Mouse (Mus musculus): Measurements from ENCODE around the gene Epb42. TPM values are rescaled to one million over a fixed set of nuclear protein-coding genes. Genes with fewer than 3 reads are reported as not detected.

Epb42 gene
- total and polyA plus RNA-seq, 2 experiments from 2014 or later = 0.56 TPM; not detected in 1

- ATAC-seq (ENCODE audit: insufficient read depth, low read depth) = no peak
- H3K9ac ChIP-seq (replicated peaks; ENCODE audit: low read depth, low read length) = no peak overlapping the region
- TF ChIP-seq EP300 (IDR thresholded peaks at IDR 0.05; ENCODE audit: low read depth) (no peak), CTCF (IDR thresholded peaks at IDR 0.05; ENCODE audit: low read depth) (no peak)
- no peak overlapping the region for H3K27ac ChIP-seq (ENCODE audit: low read depth)
- no peaks in the 10 kb centered on the region for H3K27me3 ChIP-seq (ENCODE audit: control insufficient read depth, insufficient read depth, low read length)
- no peaks in the 10 kb centered on the region for H3K4me1 ChIP-seq (ENCODE audit: control insufficient read depth, insufficient read depth)
- H3K9me3 ChIP-seq (replicated peaks; ENCODE audit: control insufficient read depth, low read length) = no peaks in the 10 kb centered on the region
- DNase-seq (ENCODE audit: low spot score) = no peak
- no peak overlapping the region for H3K4me3 ChIP-seq (ENCODE audit: low read depth, low read length)
- no peaks in the 10 kb centered on the region for H3K36me3 ChIP-seq (replicated peaks; ENCODE audit: control insufficient read depth, insufficient read depth, low read length)
- 77% methylated on average over 6 of the region's 6 CpGs for WGBS
- no peak overlapping the region for H3K4me2 ChIP-seq (ENCODE audit: low read depth, low read length)
Measured at GRCm38 (mm10) chr2:121069506-121069905, 32.6 kb upstream of the Epb42 start.

GRCm38 (mm10) chr2:121067116-121067515 is 30.2 kb upstream of the Epb42 start:
- DNase-seq (ENCODE audit: low spot score) (no peak), ATAC-seq (ENCODE audit: insufficient read depth, low read depth) (no peak)
- no peak overlapping the region for H3K4me2 ChIP-seq (ENCODE audit: low read depth, low read length)
- H3K27me3 ChIP-seq (ENCODE audit: control insufficient read depth, insufficient read depth, low read length) = no peaks in the 10 kb centered on the region
- no peak overlapping the region for H3K4me3 ChIP-seq (ENCODE audit: low read depth, low read length)
- H3K36me3 ChIP-seq (replicated peaks; ENCODE audit: control insufficient read depth, insufficient read depth, low read length) = no peaks in the 10 kb centered on the region
- TF ChIP-seq CTCF (IDR thresholded peaks at IDR 0.05; ENCODE audit: low read depth) = no peak
- TF ChIP-seq EP300 (IDR thresholded peaks at IDR 0.05; ENCODE audit: low read depth) = no peak
- WGBS = 49% methylated on average over 4 of the region's 4 CpGs
- no peak overlapping the region for H3K27ac ChIP-seq (ENCODE audit: low read depth)
- H3K9ac ChIP-seq (replicated peaks; ENCODE audit: low read depth, low read length) = no peak overlapping the region
- H3K9me3 ChIP-seq (replicated peaks; ENCODE audit: control insufficient read depth, low read length) = no peaks in the 10 kb centered on the region
- no peaks in the 10 kb centered on the region for H3K4me1 ChIP-seq (ENCODE audit: control insufficient read depth, insufficient read depth)

GRCm38 (mm10) chr2:121061315-121061714 is 24.4 kb upstream of the Epb42 start:
- Histone ChIP-seq H3K4me1 (ENCODE audit: control insufficient read depth, insufficient read depth) (no peaks in the 10 kb centered on the region), H3K36me3 (replicated peaks; ENCODE audit: control insufficient read depth, insufficient read depth, low read length) (no peaks in the 10 kb centered on the region), H3K27me3 (ENCODE audit: control insufficient read depth, insufficient read depth, low read length) (no peaks in the 10 kb centered on the region), H3K9ac (replicated peaks; ENCODE audit: low read depth, low read length) (no peak overlapping the region), H3K27ac (ENCODE audit: low read depth) (no peak overlapping the region), H3K4me3 (ENCODE audit: low read depth, low read length) (no peak overlapping the region), H3K4me2 (ENCODE audit: low read depth, low read length) (no peak overlapping the region), H3K9me3 (replicated peaks; ENCODE audit: control insufficient read depth, low read length) (no peaks in the 10 kb centered on the region)
- no peak for DNase-seq (ENCODE audit: low spot score)
- ATAC-seq (ENCODE audit: insufficient read depth, low read depth) = no peak
- WGBS = 77% methylated on average over 2 of the region's 2 CpGs
- TF ChIP-seq CTCF (IDR thresholded peaks at IDR 0.05; ENCODE audit: low read depth) = no peak

DNA sequence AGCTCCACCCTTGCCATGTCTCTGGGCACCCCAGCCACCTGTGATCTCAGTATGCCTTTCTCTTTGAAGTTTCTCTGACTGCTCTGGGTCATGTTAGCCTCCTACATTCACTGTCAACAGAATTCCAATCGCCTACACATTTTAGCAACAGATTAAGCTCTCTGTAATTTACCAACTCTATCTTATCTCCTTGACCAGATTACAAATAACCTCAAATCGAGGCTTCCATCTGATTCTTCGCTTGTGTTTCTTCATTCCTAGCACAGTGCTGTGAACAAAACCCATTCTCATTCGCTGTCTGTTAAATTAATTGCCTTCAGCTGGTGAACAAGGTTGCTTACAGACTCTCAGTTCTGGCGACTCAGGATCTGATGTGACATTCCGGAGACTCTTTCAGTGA is 21.1 kb upstream of the Epb42 start:
- Histone ChIP-seq H3K4me1 (ENCODE audit: control insufficient read depth, insufficient read depth) (no peaks in the 10 kb centered on the region), H3K4me2 (ENCODE audit: low read depth, low read length) (no peak overlapping the region), H3K4me3 (ENCODE audit: low read depth, low read length) (no peak overlapping the region), H3K27me3 (ENCODE audit: control insufficient read depth, insufficient read depth, low read length) (no peaks in the 10 kb centered on the region), H3K36me3 (replicated peaks; ENCODE audit: control insufficient read depth, insufficient read depth, low read length) (no peaks in the 10 kb centered on the region), H3K9me3 (replicated peaks; ENCODE audit: control insufficient read depth, low read length) (no peaks in the 10 kb centered on the region), H3K9ac (replicated peaks; ENCODE audit: low read depth, low read length) (no peak overlapping the region), H3K27ac (ENCODE audit: low read depth) (no peak overlapping the region)
- TF ChIP-seq CTCF (IDR thresholded peaks at IDR 0.05; ENCODE audit: low read depth) = no peak
- no peak for TF ChIP-seq EP300 (IDR thresholded peaks at IDR 0.05; ENCODE audit: low read depth)
- WGBS = 46% methylated on average over 6 of the region's 6 CpGs
- DNase-seq (ENCODE audit: low spot score) (no peak), ATAC-seq (ENCODE audit: insufficient read depth, low read depth) (no peak)

- no peak for DNase-seq (ENCODE audit: low spot score)
- 0 out of 2 replicates have a peak, but pooled peaks cover 3% of the 10 kb centered on the region for H3K27me3 ChIP-seq (ENCODE audit: control insufficient read depth, insufficient read depth, low read length)
- TF ChIP-seq EP300 (IDR thresholded peaks at IDR 0.05; ENCODE audit: low read depth) (no peak), CTCF (IDR thresholded peaks at IDR 0.05; ENCODE audit: low read depth) (no peak)
- 70% methylated on average over 6 of the region's 6 CpGs for WGBS
- no peak overlapping the region for H3K4me2 ChIP-seq (ENCODE audit: low read depth, low read length)
- H3K4me1 ChIP-seq (ENCODE audit: control insufficient read depth, insufficient read depth) = no peaks in the 10 kb centered on the region
- no peaks in the 10 kb centered on the region for H3K9me3 ChIP-seq (replicated peaks; ENCODE audit: control insufficient read depth, low read length)
- no peak overlapping the region for H3K9ac ChIP-seq (replicated peaks; ENCODE audit: low read depth, low read length)
- ATAC-seq (ENCODE audit: insufficient read depth, low read depth) = no peak
- H3K36me3 ChIP-seq (replicated peaks; ENCODE audit: control insufficient read depth, insufficient read depth, low read length) = no peaks in the 10 kb centered on the region
- no peak overlapping the region for H3K4me3 ChIP-seq (ENCODE audit: low read depth, low read length)
- no peak overlapping the region for H3K27ac ChIP-seq (ENCODE audit: low read depth)
Measured at GRCm38 (mm10) chr2:121055915-121056314, 19.0 kb upstream of the Epb42 start.

DNA sequence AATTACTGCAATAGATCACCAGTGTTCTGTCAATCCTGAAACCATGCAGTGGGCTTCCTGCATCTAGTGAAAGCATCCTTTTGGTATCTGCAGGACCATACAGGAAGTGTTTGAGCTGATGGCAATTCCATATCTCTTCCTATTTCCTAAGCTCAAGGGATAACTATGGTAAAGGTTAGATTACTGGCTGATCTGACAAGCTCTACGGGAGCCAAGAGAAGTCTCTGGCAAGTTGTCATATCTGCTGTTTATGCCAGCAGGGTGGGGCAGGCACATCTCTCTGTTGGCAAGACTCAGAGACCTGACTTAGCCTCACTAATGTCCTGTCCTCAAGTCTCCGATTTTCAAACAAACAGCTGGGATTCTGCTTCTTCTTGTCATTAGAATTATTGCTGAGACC is 17.2 kb upstream of the Epb42 start:
- ATAC-seq (ENCODE audit: insufficient read depth, low read depth) (no peak), DNase-seq (ENCODE audit: low spot score) (no peak)
- 0 out of 2 replicates have a peak, but pooled peaks cover 3% of the 10 kb centered on the region for H3K27me3 ChIP-seq (ENCODE audit: control insufficient read depth, insufficient read depth, low read length)
- H3K36me3 ChIP-seq (replicated peaks; ENCODE audit: control insufficient read depth, insufficient read depth, low read length) = no peaks in the 10 kb centered on the region
- H3K4me1 ChIP-seq (ENCODE audit: control insufficient read depth, insufficient read depth) = no peaks in the 10 kb centered on the region
- no peak overlapping the region for H3K4me2 ChIP-seq (ENCODE audit: low read depth, low read length)
- H3K9me3 ChIP-seq (replicated peaks; ENCODE audit: control insufficient read depth, low read length) = no peaks in the 10 kb centered on the region
- H3K4me3 ChIP-seq (ENCODE audit: low read depth, low read length) = no peak overlapping the region
- no peak overlapping the region for H3K27ac ChIP-seq (ENCODE audit: low read depth)
- 35% methylated on average over 2 of the region's 2 CpGs for WGBS
- no peak overlapping the region for H3K9ac ChIP-seq (replicated peaks; ENCODE audit: low read depth, low read length)
- TF ChIP-seq CTCF (IDR thresholded peaks at IDR 0.05; ENCODE audit: low read depth) (no peak), EP300 (IDR thresholded peaks at IDR 0.05; ENCODE audit: low read depth) (no peak)

Measured in heart, postnatal 0 days (tissue).